Mouse (Mus musculus) kidney, adult 18-20 months (tissue): ENCODE data around the gene Pmfbp1.
"Not testable (repeated sequence)": the region's sequence is repeated elsewhere in the genome, so short reads cannot be mapped to it uniquely, and the experiment has no call there.

Experiments
- DNase-seq: peaks from one replicate; pipeline ENCODE4 v3.0.0; 2021

Pmfbp1 gene

GRCm38 (mm10) chr8:109493727-109494126, at the start of gene Pmfbp1:
TSS of gene Pmfbp1 (plus strand) at chr8:109494027.
- DNase-seq = no peak

GRCm38 (mm10) chr8:109446896-109447295, 46.9 kb upstream of the Pmfbp1 start:
- not testable (repeated sequence) for DNase-seq

- no peak for DNase-seq
Observed at GRCm38 (mm10) chr8:109451000-109451399, 42.8 kb upstream of the Pmfbp1 start.

GRCm38 (mm10) chr8:109455113-109455512, 38.7 kb upstream of the Pmfbp1 start:
- no peak for DNase-seq

GRCm38 (mm10) chr8:109457387-109457786, 36.4 kb upstream of the Pmfbp1 start:
- no peak for DNase-seq

- no peak for DNase-seq
Observed at GRCm38 (mm10) chr8:109458580-109458979, 35.2 kb upstream of the Pmfbp1 start.

GRCm38 (mm10) chr8:109463075-109463474, 30.8 kb upstream of the Pmfbp1 start:
- no peak for DNase-seq

GRCm38 (mm10) chr8:109463677-109464313, 30.0 kb upstream of the Pmfbp1 start:
- DNase-seq = no peak

GRCm38 (mm10) chr8:109464451-109464891, 29.4 kb upstream of the Pmfbp1 start:
- no peak for DNase-seq

- DNase-seq = no peak
Observed at GRCm38 (mm10) chr8:109465056-109465455, 28.8 kb upstream of the Pmfbp1 start.

GRCm38 (mm10) chr8:109465761-109466160, 28.1 kb upstream of the Pmfbp1 start:
- DNase-seq = no peak

GRCm38 (mm10) chr8:109467516-109467915, 26.3 kb upstream of the Pmfbp1 start:
- no peak for DNase-seq

GRCm38 (mm10) chr8:109468112-109468511, 25.7 kb upstream of the Pmfbp1 start:
- DNase-seq = no peak

- DNase-seq = no peak
Observed at GRCm38 (mm10) chr8:109471876-109472275, 22.0 kb upstream of the Pmfbp1 start.

GRCm38 (mm10) chr8:109472400-109472799, 21.4 kb upstream of the Pmfbp1 start:
- DNase-seq = no peak

GRCm38 (mm10) chr8:109474442-109475121, 19.2 kb upstream of the Pmfbp1 start:
- DNase-seq = no peak

GRCm38 (mm10) chr8:109475436-109475835, 18.4 kb upstream of the Pmfbp1 start:
- no peak for DNase-seq

GRCm38 (mm10) chr8:109478586-109478985, 15.2 kb upstream of the Pmfbp1 start:
- DNase-seq = no peak

- no peak for DNase-seq
Observed at GRCm38 (mm10) chr8:109484741-109485140, 9.1 kb upstream of the Pmfbp1 start.

- no peak for DNase-seq
Observed at GRCm38 (mm10) chr8:109485530-109485929, 8.3 kb upstream of the Pmfbp1 start.

- no peak for DNase-seq
Observed at GRCm38 (mm10) chr8:109492785-109493184, 1.0 kb upstream of the Pmfbp1 start.

GRCm38 (mm10) chr8:109494601-109495000, 774 bp downstream of the Pmfbp1 start:
- no peak for DNase-seq

- DNase-seq = no peak
Observed at GRCm38 (mm10) chr8:109497431-109497830, 3.6 kb downstream of the Pmfbp1 start.

- DNase-seq = no peak
Observed at GRCm38 (mm10) chr8:109499009-109499717, 5.3 kb downstream of the Pmfbp1 start.
